Mouse (Mus musculus) neural tube, embryonic 14.5 days (tissue): ENCODE results near the gene Slmap. TPM values are rescaled to one million over a fixed set of nuclear protein-coding genes. Genes with fewer than 3 reads are reported as not detected.

ENCODE experiments used
- ATAC-seq: fragments of 200-750 bp; cut with Nextera tagmentation; 2 replicates; pipeline ENCODE4 v1.8.0; 2017; ENCODE audit warnings: low read depth, mild to moderate bottlenecking, moderate TSS enrichment, moderate library complexity
- H3K27ac ChIP-seq: fragments of 300-500 bp; sonication (generic); 2 replicates; pipeline ENCODE4 v1.5.1; 2014; ENCODE audit warnings: low read depth, mild to moderate bottlenecking, control low read depth, low read length, moderate library complexity, mixed read lengths
- H3K27me3 ChIP-seq: fragments of 300-500 bp; sonication (generic); 2 replicates; pipeline ENCODE4 v1.6.1; 2014; ENCODE audit warnings: low read length; ENCODE audit not compliant: control insufficient read depth, insufficient read depth
- H3K36me3 ChIP-seq: fragments of 300-500 bp; sonication (generic); 2 replicates; pipeline ENCODE4 v1.6.1; 2014; ENCODE audit warnings: low read length, mixed read lengths; ENCODE audit not compliant: control insufficient read depth, insufficient read depth
- H3K4me1 ChIP-seq: fragments of 300-500 bp; sonication (generic); 2 replicates; pipeline ENCODE4 v1.6.1; 2014; ENCODE audit warnings: low read length; ENCODE audit not compliant: control insufficient read depth, insufficient read depth
- H3K4me2 ChIP-seq: fragments of 300-500 bp; sonication (generic); 2 replicates; pipeline ENCODE4 v1.6.1; 2014; ENCODE audit warnings: mild to moderate bottlenecking, low read depth, low read length, control low read depth
- H3K4me3 ChIP-seq: fragments of 300-500 bp; sonication (generic); 2 replicates; pipeline ENCODE4 v1.5.1; 2014; ENCODE audit warnings: low read depth, low read length, control low read depth, mixed read lengths
- H3K9ac ChIP-seq: fragments of 300-500 bp; sonication (generic); replicated peaks from 2 replicates; pipeline ENCODE4 v1.6.1; 2014; ENCODE audit warnings: low read depth, mild to moderate bottlenecking, control low read depth, low read length, mixed read lengths
- H3K9me3 ChIP-seq: fragments of 300-500 bp; sonication (generic); 2 replicates; pipeline ENCODE4 v1.6.1; 2016; ENCODE audit warnings: low read length; ENCODE audit not compliant: control insufficient read depth
- WGBS: fragments of 180-500 bp; shearing (Covaris S2); extraction: QIAGEN DNeasy Blood & Tissue Kit; methylation state at CpG from one replicate; pipeline ENCODE4 v1.1.7; 2014; 5-methylcytosine and 5-hydroxymethylcytosine counted together
- polyA plus RNA-seq: library from polyadenylated mRNA; unstranded; fragments of >200 nt; fragmentation: Nextera tagmentation; extraction: Ambion mirVana; gene quantifications from 2 replicates; pipeline ENCODE4 v1.2.1, GENCODE M21; 2014

Slmap gene
- polyA plus RNA-seq, 1 experiment from 2014 or later: 18.4 TPM

- 76% methylated on average over 5 of the region's 5 CpGs for WGBS
- ATAC-seq: no peak
These were observed 68.1 kb downstream of the Slmap start for GRCm38 (mm10) chr14:26466544-26467125.

GRCm38 (mm10) chr14:26465898-26466297 is 68.8 kb downstream of the Slmap start:
- Histone ChIP-seq H3K9me3 (no peaks in the 10 kb centered on the region), H3K4me2 (no peak overlapping the region), H3K27me3 (no peaks in the 10 kb centered on the region), H3K4me3 (no peak overlapping the region), H3K36me3 (peaks cover 10% of the 10 kb centered on the region), H3K9ac (no peak overlapping the region), H3K4me1 (no peaks in the 10 kb centered on the region), H3K27ac (no peak overlapping the region)
- ATAC-seq: no peak
- 85% methylated on average over 6 of the region's 6 CpGs for WGBS

More at GRCm38 (mm10) chr14:26466544-26467125, 68.1 kb downstream of the Slmap start:
- H3K27ac ChIP-seq: no peak overlapping the region
- no peak overlapping the region for H3K9ac ChIP-seq
- H3K4me3 ChIP-seq: no peak overlapping the region
- H3K4me1 ChIP-seq: no peaks in the 10 kb centered on the region
- no peaks in the 10 kb centered on the region for H3K9me3 ChIP-seq
- H3K4me2 ChIP-seq: no peak overlapping the region
- H3K27me3 ChIP-seq: no peaks in the 10 kb centered on the region
- H3K36me3 ChIP-seq: peaks cover 2% of the 10 kb centered on the region; the same call in 1 of the 2 replicates

- no peak for ATAC-seq
- H3K4me1 ChIP-seq: no peaks in the 10 kb centered on the region
- no peaks in the 10 kb centered on the region for H3K9me3 ChIP-seq
- no peak overlapping the region for H3K4me2 ChIP-seq
- H3K9ac ChIP-seq: no peak overlapping the region
- peaks cover 17% of the 10 kb centered on the region for H3K36me3 ChIP-seq
- H3K27me3 ChIP-seq: no peaks in the 10 kb centered on the region
- H3K4me3 ChIP-seq: no peak overlapping the region
- no peak overlapping the region for H3K27ac ChIP-seq
These were observed 75.2 kb downstream of the Slmap start for GRCm38 (mm10) chr14:26459516-26459915.

- no peak overlapping the region for H3K4me2 ChIP-seq
- no peak overlapping the region for H3K9ac ChIP-seq
- peaks cover 2% of the 10 kb centered on the region; the same call in 1 of the 2 replicates for H3K36me3 ChIP-seq
- no peak overlapping the region for H3K27ac ChIP-seq
- no peak overlapping the region for H3K4me3 ChIP-seq
- no peak for ATAC-seq
- H3K27me3 ChIP-seq: no peaks in the 10 kb centered on the region
- WGBS: 57% methylated on average over 16 of the region's 16 CpGs
- no peaks in the 10 kb centered on the region for H3K9me3 ChIP-seq
- peaks cover 4% of the 10 kb centered on the region; the same call in 1 of the 2 replicates for H3K4me1 ChIP-seq
These were observed 79.9 kb downstream of the Slmap start for GRCm38 (mm10) chr14:26454851-26455250.

- no peak overlapping the region for H3K9ac ChIP-seq
- no peak for ATAC-seq
- 19% methylated on average over 16 of the region's 16 CpGs for WGBS
These were observed 84.5 kb downstream of the Slmap start for GRCm38 (mm10) chr14:26450036-26450800.

GRCm38 (mm10) chr14:26448581-26448980 is 86.2 kb downstream of the Slmap start:
- Histone ChIP-seq H3K4me1 (peaks cover 4% of the 10 kb centered on the region; the same call in 1 of the 2 replicates), H3K36me3 (no peaks in the 10 kb centered on the region), H3K4me3 (no peak overlapping the region), H3K9ac (no peak overlapping the region), H3K4me2 (no peak overlapping the region), H3K9me3 (no peaks in the 10 kb centered on the region), H3K27ac (no peak overlapping the region), H3K27me3 (no peaks in the 10 kb centered on the region)
- WGBS: 61% methylated on average over 4 of the region's 4 CpGs
- ATAC-seq: no peak

More at GRCm38 (mm10) chr14:26450036-26450800, 84.5 kb downstream of the Slmap start:
- H3K4me3 ChIP-seq: no peak overlapping the region
- no peak overlapping the region for H3K27ac ChIP-seq
- peaks cover 4% of the 10 kb centered on the region; the same call in 1 of the 2 replicates for H3K4me1 ChIP-seq
- no peaks in the 10 kb centered on the region for H3K27me3 ChIP-seq
- no peak overlapping the region for H3K4me2 ChIP-seq
- H3K9me3 ChIP-seq: no peaks in the 10 kb centered on the region
- no peaks in the 10 kb centered on the region for H3K36me3 ChIP-seq

- H3K4me2 ChIP-seq: no peak overlapping the region
- ATAC-seq: no peak
- H3K9me3 ChIP-seq: no peaks in the 10 kb centered on the region
- H3K4me3 ChIP-seq: no peak overlapping the region
- H3K9ac ChIP-seq: no peak overlapping the region
- H3K27ac ChIP-seq: no peak overlapping the region
- WGBS: 96% methylated on average over 2 of the region's 2 CpGs
- H3K36me3 ChIP-seq: no peaks in the 10 kb centered on the region
- no peaks in the 10 kb centered on the region for H3K27me3 ChIP-seq
- peaks cover 4% of the 10 kb centered on the region; the same call in 1 of the 2 replicates for H3K4me1 ChIP-seq
These were observed 87.5 kb downstream of the Slmap start for GRCm38 (mm10) chr14:26447223-26447622.

- H3K27ac ChIP-seq: no peak overlapping the region
- H3K4me1 ChIP-seq: peaks cover 4% of the 10 kb centered on the region; the same call in 1 of the 2 replicates
- H3K4me3 ChIP-seq: no peak overlapping the region
- 92% methylated on average over 3 of the region's 3 CpGs for WGBS
- H3K27me3 ChIP-seq: no peaks in the 10 kb centered on the region
- ATAC-seq: no peak
- no peak overlapping the region for H3K9ac ChIP-seq
- H3K9me3 ChIP-seq: no peaks in the 10 kb centered on the region
- no peak overlapping the region for H3K4me2 ChIP-seq
- no peaks in the 10 kb centered on the region for H3K36me3 ChIP-seq
These were observed 88.2 kb downstream of the Slmap start for GRCm38 (mm10) chr14:26446538-26446937.

GRCm38 (mm10) chr14:26442534-26442933 is 92.2 kb downstream of the Slmap start:
- no peak overlapping the region for H3K9ac ChIP-seq
- H3K4me2 ChIP-seq: no peak overlapping the region
- ATAC-seq: no peak
- H3K4me1 ChIP-seq: no peaks in the 10 kb centered on the region
- no peaks in the 10 kb centered on the region for H3K9me3 ChIP-seq
- no peak overlapping the region for H3K27ac ChIP-seq
- 76% methylated on average over 6 of the region's 6 CpGs for WGBS
- no peaks in the 10 kb centered on the region for H3K27me3 ChIP-seq
- H3K36me3 ChIP-seq: 0 out of 2 replicates have a peak, but pooled peaks cover 2% of the 10 kb centered on the region
- H3K4me3 ChIP-seq: no peak overlapping the region
